Mouse (Mus musculus): ENCODE results near the gene Bin2.
"Not testable (repeated sequence)": the region's sequence is repeated elsewhere in the genome, so short reads cannot be mapped to it uniquely, and the experiment has no call there.

Bin2 gene

GRCm38 (mm10) chr15:100619200-100619599 is 50.2 kb downstream of the Bin2 start:
- DNase-seq (ENCODE audit: low spot score in 2 of 2), result no peak

- no peak for DNase-seq (ENCODE audit: low spot score in 2 of 2)
These were observed 53.1 kb downstream of the Bin2 start for GRCm38 (mm10) chr15:100616221-100616620.

GRCm38 (mm10) chr15:100615825-100616220 is 53.5 kb downstream of the Bin2 start:
- DNase-seq (ENCODE audit: low spot score in 2 of 2), result peak; percentile 89 to 94

- peak; percentile 95 to 98 for DNase-seq (ENCODE audit: low spot score in 2 of 2)
These were observed 54.1 kb downstream of the Bin2 start, which contains the start of gene Dazap2 for GRCm38 (mm10) chr15:100614996-100615824. Dazap2 (plus strand) TSS chr15:100615349.

- peak; percentile 22 to 30 for DNase-seq (ENCODE audit: low spot score in 2 of 2)
These were observed 54.9 kb downstream of the Bin2 start for GRCm38 (mm10) chr15:100614218-100614995.

GRCm38 (mm10) chr15:100613584-100613983 is 55.8 kb downstream of the Bin2 start:
- DNase-seq (ENCODE audit: low spot score in 2 of 2), result peak; percentile 55 to 81

- DNase-seq (ENCODE audit: low spot score in 2 of 2), result no peak
These were observed 56.9 kb downstream of the Bin2 start for GRCm38 (mm10) chr15:100612432-100612831.

GRCm38 (mm10) chr15:100611951-100612350 is 57.4 kb downstream of the Bin2 start:
- no peak for DNase-seq (ENCODE audit: low spot score in 2 of 2)

- not testable (repeated sequence) for DNase-seq (ENCODE audit: low spot score in 2 of 2)
These were observed 62.7 kb downstream of the Bin2 start for GRCm38 (mm10) chr15:100606677-100607076.

- DNase-seq (ENCODE audit: low spot score in 2 of 2), result no peak
These were observed 67.7 kb downstream of the Bin2 start for GRCm38 (mm10) chr15:100601669-100602068.

- no peak for DNase-seq (ENCODE audit: low spot score in 2 of 2)
These were observed 68.6 kb downstream of the Bin2 start for GRCm38 (mm10) chr15:100600696-100601272.

- DNase-seq (ENCODE audit: low spot score in 2 of 2), result peak; percentile 52 to 81
These were observed 69.2 kb downstream of the Bin2 start for GRCm38 (mm10) chr15:100600047-100600695.

- DNase-seq (ENCODE audit: low spot score in 2 of 2), result peak in 1 of 2 experiments; percentile 52
These were observed 69.9 kb downstream of the Bin2 start, which contains the start of gene Pou6f1 for GRCm38 (mm10) chr15:100599276-100600046. Pou6f1 (minus strand) TSS chr15:100599984.

- DNase-seq (ENCODE audit: low spot score in 2 of 2), result peak in 1 of 2 experiments; percentile 36
These were observed 70.5 kb downstream of the Bin2 start for GRCm38 (mm10) chr15:100598883-100599275.

- DNase-seq (ENCODE audit: low spot score in 2 of 2), result no peak
These were observed 71.0 kb downstream of the Bin2 start for GRCm38 (mm10) chr15:100598287-100598882.

GRCm38 (mm10) chr15:100592817-100593216 is 76.5 kb downstream of the Bin2 start:
- DNase-seq (ENCODE audit: low spot score in 2 of 2), result no peak

Data from cerebellum, postnatal 4 days (tissue).